Mouse (Mus musculus): ENCODE data around the gene Map3k6. TPM values are rescaled to one million over a fixed set of nuclear protein-coding genes. Genes with fewer than 3 reads are reported as not detected.

Map3k6 gene
- polyA plus RNA-seq, 1 experiment, result 2.4 TPM

GRCm38 (mm10) chr4:133240934-133241908, 603 bp downstream of the Map3k6 start:
- TF ChIP-seq POLR2A (IDR thresholded peaks at IDR 0.05; ENCODE audit: borderline replicate concordance, extremely low read depth, insufficient read depth, insufficient read length, poor library complexity, severe bottlenecking) (no peak), CTCF (IDR thresholded peaks at IDR 0.05; ENCODE audit: borderline replicate concordance, extremely low read depth, insufficient read depth, insufficient read length) (no peak)
- DNase-seq (ENCODE audit: low read depth), result peak; percentile 87

- TF ChIP-seq POLR2A (IDR thresholded peaks at IDR 0.05; ENCODE audit: borderline replicate concordance, extremely low read depth, insufficient read depth, insufficient read length, poor library complexity, severe bottlenecking) (no peak), CTCF (IDR thresholded peaks at IDR 0.05; ENCODE audit: borderline replicate concordance, extremely low read depth, insufficient read depth, insufficient read length) (no peak)
Observed at GRCm38 (mm10) chr4:133241910-133242309, 1.3 kb downstream of the Map3k6 start.

GRCm38 (mm10) chr4:133242710-133243109, 2.1 kb downstream of the Map3k6 start:
- no peak for DNase-seq (ENCODE audit: low read depth)
- TF ChIP-seq POLR2A (IDR thresholded peaks at IDR 0.05; ENCODE audit: borderline replicate concordance, extremely low read depth, insufficient read depth, insufficient read length, poor library complexity, severe bottlenecking) (no peak), CTCF (IDR thresholded peaks at IDR 0.05; ENCODE audit: borderline replicate concordance, extremely low read depth, insufficient read depth, insufficient read length) (no peak)

More at GRCm38 (mm10) chr4:133241910-133242309, 1.3 kb downstream of the Map3k6 start:
- no peak for DNase-seq (ENCODE audit: low read depth)

- no peak for TF ChIP-seq POLR2A (IDR thresholded peaks at IDR 0.05; ENCODE audit: borderline replicate concordance, extremely low read depth, insufficient read depth, insufficient read length, poor library complexity, severe bottlenecking)
- no peak for TF ChIP-seq CTCF (IDR thresholded peaks at IDR 0.05; ENCODE audit: borderline replicate concordance, extremely low read depth, insufficient read depth, insufficient read length)
- no peak for DNase-seq (ENCODE audit: low read depth)
Observed at GRCm38 (mm10) chr4:133243538-133243937, 2.9 kb downstream of the Map3k6 start.

GRCm38 (mm10) chr4:133244289-133244688, 3.7 kb downstream of the Map3k6 start:
- no peak for DNase-seq (ENCODE audit: low read depth)
- TF ChIP-seq POLR2A (IDR thresholded peaks at IDR 0.05; ENCODE audit: borderline replicate concordance, extremely low read depth, insufficient read depth, insufficient read length, poor library complexity, severe bottlenecking) (no peak), CTCF (IDR thresholded peaks at IDR 0.05; ENCODE audit: borderline replicate concordance, extremely low read depth, insufficient read depth, insufficient read length) (no peak)

- TF ChIP-seq CTCF (IDR thresholded peaks at IDR 0.05; ENCODE audit: borderline replicate concordance, extremely low read depth, insufficient read depth, insufficient read length), result no peak
- TF ChIP-seq POLR2A (IDR thresholded peaks at IDR 0.05; ENCODE audit: borderline replicate concordance, extremely low read depth, insufficient read depth, insufficient read length, poor library complexity, severe bottlenecking), result no peak
- DNase-seq (ENCODE audit: low read depth), result no peak
Observed at GRCm38 (mm10) chr4:133247072-133247471, 6.5 kb downstream of the Map3k6 start.

- DNase-seq (ENCODE audit: low read depth), result no peak
- TF ChIP-seq POLR2A (IDR thresholded peaks at IDR 0.05; ENCODE audit: borderline replicate concordance, extremely low read depth, insufficient read depth, insufficient read length, poor library complexity, severe bottlenecking) (no peak), CTCF (IDR thresholded peaks at IDR 0.05; ENCODE audit: borderline replicate concordance, extremely low read depth, insufficient read depth, insufficient read length) (no peak)
Observed at GRCm38 (mm10) chr4:133247806-133248449, 7.3 kb downstream of the Map3k6 start.

GRCm38 (mm10) chr4:133250609-133251008, 10.0 kb downstream of the Map3k6 start:
- peak; percentile 66 for DNase-seq (ENCODE audit: low read depth)
- TF ChIP-seq CTCF (IDR thresholded peaks at IDR 0.05; ENCODE audit: borderline replicate concordance, extremely low read depth, insufficient read depth, insufficient read length) (peak; percentile 87), POLR2A (IDR thresholded peaks at IDR 0.05; ENCODE audit: borderline replicate concordance, extremely low read depth, insufficient read depth, insufficient read length, poor library complexity, severe bottlenecking) (no peak)

GRCm38 (mm10) chr4:133251214-133251613, 10.6 kb downstream of the Map3k6 start:
- DNase-seq (ENCODE audit: low read depth), result no peak

GRCm38 (mm10) chr4:133252089-133252488, 11.5 kb downstream of the Map3k6 start:
- TF ChIP-seq POLR2A (IDR thresholded peaks at IDR 0.05; ENCODE audit: borderline replicate concordance, extremely low read depth, insufficient read depth, insufficient read length, poor library complexity, severe bottlenecking) (no peak), CTCF (IDR thresholded peaks at IDR 0.05; ENCODE audit: borderline replicate concordance, extremely low read depth, insufficient read depth, insufficient read length) (peak; percentile 27; the same call in 1 of the 2 replicates)
- peak; percentile 13 for DNase-seq (ENCODE audit: low read depth)

More at GRCm38 (mm10) chr4:133251214-133251613, 10.6 kb downstream of the Map3k6 start:
- TF ChIP-seq POLR2A (IDR thresholded peaks at IDR 0.05; ENCODE audit: borderline replicate concordance, extremely low read depth, insufficient read depth, insufficient read length, poor library complexity, severe bottlenecking), result no peak
- no peak for TF ChIP-seq CTCF (IDR thresholded peaks at IDR 0.05; ENCODE audit: borderline replicate concordance, extremely low read depth, insufficient read depth, insufficient read length)

GRCm38 (mm10) chr4:133253412-133253811, 12.8 kb downstream of the Map3k6 start:
- DNase-seq (ENCODE audit: low read depth), result no peak
- TF ChIP-seq CTCF (IDR thresholded peaks at IDR 0.05; ENCODE audit: borderline replicate concordance, extremely low read depth, insufficient read depth, insufficient read length) (no peak), POLR2A (IDR thresholded peaks at IDR 0.05; ENCODE audit: borderline replicate concordance, extremely low read depth, insufficient read depth, insufficient read length, poor library complexity, severe bottlenecking) (no peak)
